Mouse (Mus musculus) CH12F3 (cell line): ENCODE measurements around the gene Fam122a.

Experiments
- in situ Hi-C: fragments of 300-500 bp; cut with MboI; formaldehyde crosslinking; loops from 2 replicates; pipeline ENCODE4 v1.14.3; 2020; ENCODE audit warnings: low sequenced_read_pairs

Gene Fam122a

GRCm38 (mm10) chr19:24434291-24434690 lies 42.9 kb downstream of the Fam122a start:
- in situ Hi-C loops = no loop called here

- in situ Hi-C loops = no loop called here
Observed at GRCm38 (mm10) chr19:24432447-24432846, 44.7 kb downstream of the Fam122a start.

- in situ Hi-C loops = no loop called here
Observed at GRCm38 (mm10) chr19:24431381-24431780, 45.8 kb downstream of the Fam122a start.

- in situ Hi-C loops = loop anchor here (10.0 kb wide), 1 partner anchor 123 kb away; no protein-coding TSS in a partner anchor
Observed at GRCm38 (mm10) chr19:24428011-24428410, 49.1 kb downstream of the Fam122a start.

- in situ Hi-C loops = loop anchor here (10.0 kb wide), 1 partner anchor 122 kb away; no protein-coding TSS in a partner anchor
Observed at GRCm38 (mm10) chr19:24427258-24427657, 49.9 kb downstream of the Fam122a start.

- in situ Hi-C loops = loop anchor here (10.0 kb wide), 1 partner anchor 122 kb away; no protein-coding TSS in a partner anchor
Observed at GRCm38 (mm10) chr19:24426759-24427181, 50.4 kb downstream of the Fam122a start.
